Mouse (Mus musculus) megakaryocyte progenitor cell, adult 5-6 weeks (primary cell): Measurements from ENCODE around the gene Abhd8. TPM values are rescaled to one million over a fixed set of nuclear protein-coding genes. Genes with fewer than 3 reads are reported as not detected.

Experiments
- ATAC-seq: replicated peaks from 2 replicates; pipeline ENCODE4 v1.8.0; 2016; ENCODE audit warnings: mild to moderate bottlenecking, moderate TSS enrichment, inconsistent platforms; ENCODE audit not compliant: poor library complexity
- total RNA-seq, 2 experiments: library from RNA; stranded (forward) in 1 of 2; stranded (reverse) in 1 of 2; fragments of 157-497, 149-512 nt in 1 of 2; fragments of 200-1000 nt in 1 of 2; gene quantifications; 2 replicates each; pipeline versions ENCODE4 v1.2.3 to v1.2.4; 2015 to 2017

Gene Abhd8
- total RNA-seq (2015): 2.3 and 3.1 TPM in 2 replicates
- 8.2 and 8.3 TPM in 2 replicates for total RNA-seq (2017)

DNA sequence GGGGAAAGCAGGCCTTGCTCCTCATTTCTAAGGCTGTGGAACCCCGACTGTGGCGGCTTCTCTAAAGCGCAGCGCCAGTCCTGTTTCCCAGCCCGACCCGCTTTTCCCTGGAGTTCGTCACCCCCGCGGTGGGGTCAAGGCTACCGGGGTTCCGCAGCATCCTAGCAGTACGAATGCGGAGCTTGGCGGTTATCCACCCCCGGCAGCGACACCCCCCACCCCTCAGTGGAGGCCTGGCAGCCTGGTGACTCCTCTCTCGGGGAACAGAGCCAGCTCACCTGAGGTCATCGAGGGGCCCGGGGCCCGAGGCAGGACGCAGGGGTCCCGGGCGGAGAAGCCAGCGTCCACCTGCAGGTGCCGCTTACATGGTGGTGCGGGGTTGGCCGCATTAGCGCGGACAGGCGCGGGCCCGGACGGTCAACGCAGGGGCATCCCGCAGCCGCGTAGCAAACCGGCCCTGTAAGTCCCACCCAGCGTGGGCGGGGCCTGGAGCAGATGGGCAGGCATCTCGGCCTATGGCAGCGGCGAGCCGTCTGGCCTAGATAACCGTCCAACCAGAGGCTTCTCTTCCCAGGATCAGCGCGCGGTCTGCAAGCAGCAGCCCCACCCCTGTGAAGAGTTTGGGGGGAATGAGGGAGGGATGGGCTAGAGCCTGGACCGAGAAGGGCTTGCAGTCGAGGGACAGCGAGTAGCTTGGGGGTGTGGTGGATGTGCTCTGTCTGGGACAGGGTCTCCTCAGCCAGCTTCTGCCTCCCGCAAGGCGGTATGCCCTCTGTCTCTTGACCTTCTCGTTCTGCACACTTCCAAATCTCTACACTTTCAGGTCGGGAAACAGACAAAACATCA lies at the start of gene Abhd8:
Gene Abhd8, minus strand, starts transcription at position 468 of the 846 bp plus-strand sequence.
- ATAC-seq: peak; percentile 70

DNA sequence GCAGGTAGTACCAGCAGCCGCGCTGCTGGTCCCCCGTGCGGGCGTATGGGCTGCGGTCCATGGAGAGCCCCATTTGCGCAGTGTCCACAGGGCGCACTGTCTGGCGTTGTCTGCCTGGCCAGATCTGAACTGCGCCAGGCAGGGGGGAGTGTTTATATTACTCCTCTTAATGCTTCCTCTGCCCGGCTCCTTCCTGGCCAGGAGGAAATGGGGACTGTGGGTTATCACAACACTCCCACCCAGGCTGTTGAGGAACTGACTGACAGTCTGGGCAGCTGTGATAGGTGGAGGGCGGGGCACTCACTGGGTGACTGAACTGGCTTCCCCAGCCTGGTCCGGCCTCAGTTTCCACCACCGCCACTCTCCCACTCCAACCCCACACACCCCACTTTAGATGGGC lies 48.2 kb upstream of the Abhd8 start, which contains the start of gene Plvap:
Gene Plvap, minus strand, starts transcription at position 109 of the 400 bp plus-strand sequence.
- ATAC-seq: peak; percentile 86

- no peak for ATAC-seq
Measured at GRCm38 (mm10) chr8:71509316-71509715, 45.9 kb upstream of the Abhd8 start.

DNA sequence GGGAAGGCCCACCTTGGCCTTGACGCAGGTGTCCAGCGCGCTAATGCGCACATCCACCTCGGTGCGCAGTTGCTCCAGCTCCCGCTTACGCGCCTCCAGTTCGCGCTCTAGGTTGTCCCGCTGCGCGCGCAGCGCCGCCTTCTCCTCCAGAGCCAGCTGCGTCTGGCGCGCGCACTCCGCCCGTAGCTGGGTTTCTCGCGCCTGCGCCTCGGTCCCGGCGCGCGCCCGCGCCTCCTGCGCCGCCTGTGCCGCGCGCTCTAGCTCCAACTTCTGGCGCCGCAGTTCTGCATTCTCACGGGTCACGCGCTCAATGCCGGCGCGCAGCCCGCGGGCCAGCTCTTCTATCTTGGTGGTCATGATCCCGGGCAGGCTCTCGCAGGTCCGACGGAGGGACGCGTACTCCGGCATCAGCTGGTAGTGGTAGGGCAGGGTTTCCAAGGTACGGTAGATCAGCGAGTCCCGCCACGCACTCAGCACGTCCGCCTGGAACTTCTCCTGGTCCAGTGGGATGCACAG lies 44.2 kb upstream of the Abhd8 start:
- ATAC-seq: peak; percentile 61

- ATAC-seq: no peak
Measured at GRCm38 (mm10) chr8:71505979-71506378, 42.5 kb upstream of the Abhd8 start.

DNA sequence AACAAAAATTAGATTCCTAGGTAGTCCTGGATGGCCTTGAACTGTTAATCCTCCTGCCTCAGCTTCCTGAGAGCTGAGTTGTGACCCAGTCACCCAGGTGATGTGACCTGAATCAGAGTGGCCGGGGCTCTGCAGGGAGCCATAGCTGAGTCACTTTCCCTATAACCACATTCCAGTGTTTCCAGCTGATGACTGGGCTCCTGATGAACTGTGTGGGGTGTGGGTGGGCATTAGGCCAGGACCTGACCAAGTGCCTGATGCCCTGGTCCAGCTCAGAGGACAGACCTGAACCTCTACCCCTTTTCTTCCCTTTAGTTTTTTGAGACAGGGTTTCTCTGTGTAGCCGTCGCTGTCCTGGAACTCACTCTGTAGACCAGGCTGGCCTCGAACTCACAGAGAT lies 41.9 kb upstream of the Abhd8 start:
- no peak for ATAC-seq

DNA sequence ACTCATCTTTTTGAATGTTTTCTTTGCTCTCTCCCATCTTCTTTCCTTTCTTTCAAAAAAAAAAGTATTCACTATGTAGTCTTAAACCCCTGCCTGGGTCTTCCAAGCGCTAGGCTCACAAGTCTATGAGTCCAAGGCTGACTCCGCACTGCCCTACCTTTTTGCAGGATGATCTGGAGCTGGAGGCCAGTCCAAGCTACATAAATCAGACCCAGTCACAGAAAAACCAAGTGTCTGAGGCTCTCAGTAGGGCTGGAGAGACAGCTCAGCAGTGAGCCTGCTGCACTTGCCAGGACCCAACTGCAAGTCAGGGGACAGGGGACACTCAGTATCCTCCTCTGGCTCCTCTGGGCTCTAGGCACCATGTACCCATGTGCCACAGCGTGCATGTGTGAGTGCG lies 40.9 kb upstream of the Abhd8 start:
- no peak for ATAC-seq

GRCm38 (mm10) chr8:71498816-71499690 lies 35.6 kb upstream of the Abhd8 start:
- ATAC-seq: no peak

GRCm38 (mm10) chr8:71497881-71498501 lies 34.5 kb upstream of the Abhd8 start:
- ATAC-seq: no peak

GRCm38 (mm10) chr8:71497077-71497645 lies 33.7 kb upstream of the Abhd8 start:
- no peak for ATAC-seq

DNA sequence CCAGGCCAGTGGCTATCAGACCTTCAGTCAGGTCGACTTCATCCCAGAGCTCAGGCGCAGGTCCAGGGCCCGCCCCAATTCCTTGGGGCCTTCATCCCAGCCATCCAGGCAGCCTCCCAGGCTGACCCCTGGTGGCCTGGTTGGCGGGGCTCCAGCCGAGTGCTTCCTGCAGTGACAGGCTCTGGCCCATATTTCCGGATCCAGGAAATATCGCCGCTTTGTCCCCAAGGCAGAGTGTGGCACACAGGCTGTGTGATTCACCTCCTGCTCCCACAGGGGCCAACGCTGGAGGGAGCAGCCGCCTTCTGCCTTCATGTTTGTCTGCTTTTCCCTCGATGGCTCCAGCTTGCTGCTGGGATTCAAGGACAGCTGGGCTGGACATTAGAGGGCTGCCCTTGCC lies 33.0 kb upstream of the Abhd8 start:
- no peak for ATAC-seq

GRCm38 (mm10) chr8:71495811-71496210 lies 32.4 kb upstream of the Abhd8 start:
- no peak for ATAC-seq

GRCm38 (mm10) chr8:71495039-71495438 lies 31.6 kb upstream of the Abhd8 start:
- peak; percentile 97 for ATAC-seq

DNA sequence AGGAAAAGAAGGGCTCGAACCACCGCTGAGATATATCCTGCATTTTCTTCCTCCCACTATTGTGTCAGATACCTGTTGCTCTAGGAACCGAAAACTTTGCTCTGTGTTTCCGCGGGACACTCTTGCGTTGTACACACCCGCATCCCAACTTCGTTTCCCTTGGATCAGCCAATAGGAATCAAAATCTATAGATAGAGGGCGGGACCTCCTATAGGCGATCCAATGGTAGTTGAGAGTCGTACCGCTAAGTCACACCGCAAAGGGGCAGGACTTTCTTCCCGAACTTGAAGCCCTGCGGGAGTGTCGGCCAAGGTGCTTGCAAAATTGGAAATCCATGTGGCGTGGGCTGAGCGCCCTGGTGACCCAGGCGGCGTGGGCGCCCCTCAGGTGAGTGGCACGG lies 25.0 kb upstream of the Abhd8 start:
- peak; percentile 85 for ATAC-seq

- ATAC-seq: peak; percentile 45
Measured at GRCm38 (mm10) chr8:71487691-71488445, 24.4 kb upstream of the Abhd8 start, which contains the start of gene Gtpbp3. Gene Gtpbp3 (plus strand): TSS chr8:71488103.

- no peak for ATAC-seq
Measured at GRCm38 (mm10) chr8:71486136-71486529, 22.7 kb upstream of the Abhd8 start.

- peak; percentile 55 for ATAC-seq
Measured at GRCm38 (mm10) chr8:71485142-71486135, 22.0 kb upstream of the Abhd8 start, which contains the start of gene Ano8. Gene Ano8 (minus strand): TSS chr8:71485963.

- ATAC-seq: no peak
Measured at GRCm38 (mm10) chr8:71484736-71485135, 21.3 kb upstream of the Abhd8 start.
